Mouse (Mus musculus): ENCODE results near the gene Klhl41.

Gene Klhl41

DNA sequence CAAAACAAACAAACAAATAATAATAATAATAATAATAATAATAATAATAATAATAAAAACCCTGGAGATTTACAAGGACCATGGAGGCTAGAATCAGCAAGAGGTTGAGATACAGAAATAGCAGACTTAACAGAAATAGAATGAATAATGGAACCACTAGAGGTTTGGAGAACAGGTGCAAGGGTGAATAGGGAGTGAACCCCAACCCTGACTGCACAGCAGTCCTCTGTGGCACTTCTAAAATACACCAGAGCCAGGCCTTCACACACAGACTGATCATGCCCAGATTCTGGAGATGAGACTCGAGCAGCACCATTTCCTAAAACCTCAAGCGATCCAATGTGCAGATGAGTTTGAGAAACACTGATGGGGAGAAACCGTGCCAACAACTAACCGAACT, 12.0 kb downstream of the Klhl41 start:
- intact Hi-C loops (cut with DNase I), result no loop called here

- intact Hi-C loops (cut with DNase I), result no loop called here
Measured at GRCm38 (mm10) chr2:69683036-69683805, 13.3 kb downstream of the Klhl41 start.

DNA sequence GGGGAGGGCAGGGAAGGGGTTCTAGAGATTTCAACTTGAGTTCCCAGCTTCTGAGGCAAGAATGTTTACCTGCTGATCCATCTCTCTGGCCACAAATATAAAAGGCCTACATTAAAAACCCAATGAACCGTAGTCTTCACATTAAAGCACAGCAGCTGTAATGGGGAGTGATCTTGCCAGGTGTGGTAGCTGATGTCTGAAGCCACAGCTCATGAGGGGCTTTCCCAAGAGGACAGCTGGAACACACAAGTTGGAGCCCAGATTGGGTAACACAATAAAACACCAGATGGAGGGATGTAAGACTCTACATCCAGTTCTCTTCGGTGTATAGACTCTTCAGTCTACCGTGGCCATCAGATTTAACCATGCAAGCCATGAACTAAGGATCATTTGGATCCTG, 14.6 kb downstream of the Klhl41 start:
- intact Hi-C loops (cut with DNase I), result no loop called here

GRCm38 (mm10) chr2:69690214-69690613, 20.3 kb downstream of the Klhl41 start:
- intact Hi-C loops (cut with DNase I), result no loop called here

DNA sequence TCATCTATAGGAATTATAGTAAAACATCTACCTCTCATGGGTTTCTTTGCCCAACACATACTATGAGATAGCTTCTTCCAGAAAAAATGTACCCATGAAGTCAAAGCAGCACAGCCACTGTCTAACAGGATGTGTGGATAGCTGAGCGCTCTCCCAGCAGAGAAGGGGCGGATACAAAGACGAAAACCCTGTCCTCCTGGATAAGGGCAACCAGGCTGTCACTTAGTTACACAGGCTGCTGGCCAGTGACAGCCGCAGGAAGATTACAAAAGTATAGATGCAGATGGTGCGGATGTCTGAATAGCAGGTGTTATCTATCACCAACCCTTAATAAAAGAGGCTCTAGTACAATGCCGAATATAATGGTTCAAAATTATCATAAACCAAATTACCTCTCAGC, 20.9 kb downstream of the Klhl41 start:
- intact Hi-C loops (cut with DNase I), result no loop called here

- intact Hi-C loops (cut with DNase I), result no loop called here
Measured at GRCm38 (mm10) chr2:69693501-69693900, 23.6 kb downstream of the Klhl41 start.

- intact Hi-C loops (cut with DNase I), result no loop called here
Measured at GRCm38 (mm10) chr2:69700446-69700845, 30.5 kb downstream of the Klhl41 start.

- intact Hi-C loops (cut with DNase I), result no loop called here
Measured at GRCm38 (mm10) chr2:69712171-69712570, 42.3 kb downstream of the Klhl41 start.

- intact Hi-C loops (cut with DNase I), result no loop called here
Measured at GRCm38 (mm10) chr2:69712981-69713625, 43.2 kb downstream of the Klhl41 start, which contains the start of gene Fastkd1. TSS of gene Fastkd1 (minus strand) at chr2:69713516.

DNA sequence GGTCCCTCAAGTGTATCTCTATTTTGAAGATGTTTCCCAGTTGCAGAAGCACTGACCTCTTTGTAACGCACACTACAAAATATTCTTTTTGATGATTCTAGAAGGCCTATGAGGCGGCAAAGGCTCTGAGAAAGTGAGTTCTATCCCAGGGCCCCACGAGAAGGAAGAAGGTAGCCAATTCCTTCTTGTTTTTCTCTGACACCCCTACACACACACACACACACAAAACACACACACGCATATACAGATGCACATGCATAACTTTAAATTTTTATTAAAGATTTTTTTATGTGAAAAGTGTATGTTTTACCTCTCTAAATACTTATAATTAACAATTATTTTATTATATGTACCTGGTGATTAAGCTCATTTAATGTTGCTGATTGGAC, 43.7 kb downstream of the Klhl41 start:
- intact Hi-C loops (cut with DNase I), result no loop called here

DNA sequence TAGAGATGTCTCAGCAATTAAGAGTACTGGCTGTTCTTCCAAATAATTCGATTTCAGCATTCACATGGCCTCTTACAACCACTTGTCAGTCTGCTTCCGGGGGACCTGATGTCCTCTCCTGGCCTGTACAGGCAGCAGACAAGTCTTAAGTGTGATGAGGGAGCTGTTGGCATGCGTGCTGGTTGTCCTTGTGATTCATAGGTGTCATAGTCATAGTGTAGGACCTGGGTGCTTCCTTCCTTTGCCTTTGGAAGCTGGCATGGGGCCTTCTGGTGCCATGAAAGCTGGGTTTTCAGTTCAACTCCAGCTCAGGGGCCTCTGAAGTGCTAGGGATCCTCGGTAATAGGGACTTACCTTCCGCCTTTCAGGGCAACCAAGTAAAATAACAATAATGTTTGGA, 44.2 kb downstream of the Klhl41 start:
- intact Hi-C loops (cut with DNase I), result no loop called here

DNA sequence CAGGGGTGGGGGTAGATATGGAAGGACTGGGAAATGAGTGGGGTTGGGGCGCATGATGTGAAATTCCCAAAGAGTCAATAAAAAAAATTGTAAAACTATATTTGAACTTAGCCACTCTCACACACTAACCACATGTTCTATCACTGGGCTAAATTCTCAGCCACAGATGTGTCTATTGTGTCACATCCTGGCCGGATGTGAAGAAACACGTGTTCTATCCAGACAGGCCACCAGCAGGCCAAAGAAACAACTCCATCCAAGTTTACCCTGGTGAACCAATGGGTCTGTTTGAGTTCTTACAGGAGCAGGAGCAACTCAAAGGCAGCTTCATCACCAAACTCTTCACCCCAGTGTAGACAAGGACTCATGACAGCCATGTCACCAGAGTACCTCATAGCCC, 46.6 kb downstream of the Klhl41 start:
- intact Hi-C loops (cut with DNase I), result no loop called here

- intact Hi-C loops (cut with DNase I), result no loop called here
Measured at GRCm38 (mm10) chr2:69719121-69719520, 49.2 kb downstream of the Klhl41 start.

GRCm38 (mm10) chr2:69722273-69722649, 52.3 kb downstream of the Klhl41 start, which contains the start of gene Ppig:
TSS of gene Ppig (plus strand) at chr2:69722545.
- intact Hi-C loops (cut with DNase I), result no loop called here

- intact Hi-C loops (cut with DNase I), result no loop called here
Measured at GRCm38 (mm10) chr2:69722650-69723518, 53.0 kb downstream of the Klhl41 start.

- intact Hi-C loops (cut with DNase I), result no loop called here
Measured at GRCm38 (mm10) chr2:69723519-69723825, 53.6 kb downstream of the Klhl41 start.

Measured in adrenal gland (tissue).